Mouse (Mus musculus): ENCODE results near the gene Ppp1ca. TPM values are rescaled to one million over a fixed set of nuclear protein-coding genes. Genes with fewer than 3 reads are reported as not detected.

The Ppp1ca gene
- total and polyA plus RNA-seq, 3 experiments: 389 to 635 (median 502) TPM

DNA sequence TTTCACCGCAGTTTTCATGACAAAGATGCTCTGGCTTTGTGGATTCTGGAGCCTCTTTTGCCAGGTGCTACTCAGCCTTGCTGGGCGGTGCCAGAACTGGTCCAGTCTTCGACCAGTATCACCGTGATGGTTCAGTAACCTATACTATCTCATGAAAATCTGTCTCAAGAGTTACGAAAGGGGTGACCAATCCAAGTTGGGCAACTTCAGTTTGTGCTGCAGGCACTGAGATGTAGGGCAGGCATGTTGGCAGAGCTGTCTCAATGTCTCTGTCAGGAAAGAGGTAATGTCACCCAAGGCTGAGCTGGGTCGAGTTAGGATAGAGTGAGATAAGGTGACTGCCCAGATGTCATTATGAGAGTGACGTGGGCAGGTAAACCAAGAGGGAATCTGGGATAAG lies 11.5 kb upstream of the Ppp1ca start:
- in situ Hi-C loops (cut with MboI; ENCODE audit: low pct_ligation_motif_present, low pct_unique_long_range_greater_than_20kb, low sequenced_read_pairs) (no loop called here), dilution Hi-C loops (cut with MboI; ENCODE audit: extremely low pct_ligation_motif_present, extremely low pct_unique_long_range_greater_than_20kb, low sequenced_read_pairs) (no loop called here)
- Histone ChIP-seq H3K4me3 (replicated peaks in 1 of 3; ENCODE audit: low read depth in 2 of 3, low read length in 2 of 3, poor library complexity in 1 of 3) (no peak overlapping the region), H3K36me3 (replicated peaks in 1 of 2; ENCODE audit: control insufficient read depth in 1 of 2, insufficient read depth in 1 of 2, low read length in 1 of 2) (peaks cover 48 to 85% of the 10 kb centered on the region in 2 experiments), H3K9me3 (replicated peaks; ENCODE audit: low read length) (no peaks in the 10 kb centered on the region), H3K27ac (ENCODE audit: insufficient read depth, low read depth) (no peak overlapping the region), H3K4me1 (ENCODE audit: control insufficient read depth in 1 of 2, insufficient read depth in 2 of 2) (peaks cover 5 to 38% of the 10 kb centered on the region in 2 experiments; a peak in 3 of 4 replicates), H3K9ac (ENCODE audit: insufficient read depth, low read depth) (no peak overlapping the region), H3K4me2 (ENCODE audit: insufficient read depth, low read depth, poor library complexity, severe bottlenecking) (no peak overlapping the region), H3K27me3 (replicated peaks) (no peaks in the 10 kb centered on the region), H3K79me2 (replicated peaks; ENCODE audit: control insufficient read depth, extremely low read depth, insufficient read depth, poor library complexity, severe bottlenecking) (no peaks in the 10 kb centered on the region)
- no peak for TF ChIP-seq RCOR1 (conservative IDR thresholded peaks at IDR 0.05; ENCODE audit: low read depth, low read length)
- no peak for TF ChIP-seq TBP (conservative IDR thresholded peaks at IDR 0.05; ENCODE audit: low read depth, low read length)
- no peak for TF ChIP-seq ZKSCAN1 (IDR thresholded peaks at IDR 0.05; ENCODE audit: borderline replicate concordance, low read depth, low read length)
- TF ChIP-seq SMC3 (IDR thresholded peaks at IDR 0.05; ENCODE audit: low read depth, low read length): no peak
- TF ChIP-seq E2F4 (IDR thresholded peaks at IDR 0.05; ENCODE audit: insufficient replicate concordance, low read depth, low read length): no peak
- TF ChIP-seq JUN (IDR thresholded peaks at IDR 0.05; ENCODE audit: insufficient read depth, low read depth, low read length): no peak
- no peak for TF ChIP-seq UBTF (IDR thresholded peaks at IDR 0.05; ENCODE audit: low read depth, low read length)
- TF ChIP-seq POLR2AphosphoS2 (IDR thresholded peaks at IDR 0.05; ENCODE audit: low read depth, low read length): no peak
- no peak for TF ChIP-seq ETS1 (conservative IDR thresholded peaks at IDR 0.05; ENCODE audit: low read depth, low read length)
- no peak for TF ChIP-seq NELFE (IDR thresholded peaks at IDR 0.05; ENCODE audit: low read depth, low read length)
- TF ChIP-seq MAFK (IDR thresholded peaks at IDR 0.05; ENCODE audit: insufficient replicate concordance, low read length): no peak
- no peak for TF ChIP-seq EP300 (IDR thresholded peaks at IDR 0.05; ENCODE audit: low read length)
- TF ChIP-seq CHD2 (IDR thresholded peaks at IDR 0.05; ENCODE audit: low read length): no peak
- TF ChIP-seq NRF1 (IDR thresholded peaks at IDR 0.05; ENCODE audit: low read depth, low read length): no peak
- TF ChIP-seq MAX (IDR thresholded peaks at IDR 0.05; ENCODE audit: low read length): no peak
- TF ChIP-seq MXI1 (IDR thresholded peaks at IDR 0.05; ENCODE audit: low read depth, low read length): no peak
- DNase-seq (ENCODE audit: extremely low read depth): no peak

DNA sequence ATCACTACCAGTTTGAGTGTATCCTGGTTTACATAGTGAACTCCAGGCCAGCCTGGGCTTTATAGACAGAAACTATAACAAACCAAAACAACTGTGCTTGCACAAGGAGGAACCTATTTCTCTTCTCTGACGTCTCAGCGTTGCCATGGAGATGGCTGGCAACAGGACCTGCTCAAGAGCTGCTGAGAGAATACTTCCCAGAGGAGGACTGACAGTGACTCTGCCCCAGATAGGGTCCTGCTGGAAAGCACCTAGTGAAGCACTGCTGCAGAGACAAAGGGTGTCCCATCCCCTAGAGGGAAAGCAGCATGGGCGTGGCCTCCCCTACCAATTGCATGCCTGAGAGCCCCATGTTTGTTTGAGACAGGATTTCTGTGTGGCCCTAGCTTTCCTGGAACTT lies 10.0 kb upstream of the Ppp1ca start:
- no peak for TF ChIP-seq ZKSCAN1 (IDR thresholded peaks at IDR 0.05; ENCODE audit: borderline replicate concordance, low read depth, low read length)
- no peak for TF ChIP-seq USF2 (conservative IDR thresholded peaks at IDR 0.05; ENCODE audit: low read depth, low read length)
- TF ChIP-seq JUND (conservative IDR thresholded peaks at IDR 0.05; ENCODE audit: low read depth, low read length): no peak
- TF ChIP-seq HCFC1 (IDR thresholded peaks at IDR 0.05; ENCODE audit: low read depth, low read length): no peak
- TF ChIP-seq CHD1 (IDR thresholded peaks at IDR 0.05; ENCODE audit: low read depth, low read length): no peak
- no peak for TF ChIP-seq CHD2 (IDR thresholded peaks at IDR 0.05; ENCODE audit: low read length)
- TF ChIP-seq ZC3H11A (IDR thresholded peaks at IDR 0.05; ENCODE audit: low read depth, low read length): no peak
- TF ChIP-seq NRF1 (IDR thresholded peaks at IDR 0.05; ENCODE audit: low read depth, low read length): no peak
- no peak for TF ChIP-seq GABPA (IDR thresholded peaks at IDR 0.05; ENCODE audit: insufficient replicate concordance, low read depth, low read length)
- no peak for TF ChIP-seq MEF2A (IDR thresholded peaks at IDR 0.05; ENCODE audit: borderline replicate concordance, low read depth, low read length)
- peaks cover 9 to 53% of the 10 kb centered on the region in 2 experiments; a peak in 3 of 4 replicates for H3K4me1 ChIP-seq (ENCODE audit: control insufficient read depth in 1 of 2, insufficient read depth in 2 of 2)
- no peaks in the 10 kb centered on the region for H3K9me3 ChIP-seq (replicated peaks; ENCODE audit: low read length)
- peaks cover 63 to 90% of the 10 kb centered on the region in 2 experiments for H3K36me3 ChIP-seq (replicated peaks in 1 of 2; ENCODE audit: control insufficient read depth in 1 of 2, insufficient read depth in 1 of 2, low read length in 1 of 2)
- dilution Hi-C loops (cut with MboI; ENCODE audit: extremely low pct_ligation_motif_present, extremely low pct_unique_long_range_greater_than_20kb, low sequenced_read_pairs): no loop called here
- no peak overlapping the region for H3K9ac ChIP-seq (ENCODE audit: insufficient read depth, low read depth)
- no peak overlapping the region for H3K27ac ChIP-seq (ENCODE audit: insufficient read depth, low read depth)
- no peak overlapping the region for H3K4me3 ChIP-seq (replicated peaks in 1 of 3; ENCODE audit: low read depth in 2 of 3, low read length in 2 of 3, poor library complexity in 1 of 3)
- in situ Hi-C loops (cut with MboI; ENCODE audit: low pct_ligation_motif_present, low pct_unique_long_range_greater_than_20kb, low sequenced_read_pairs): no loop called here
- no peaks in the 10 kb centered on the region for H3K79me2 ChIP-seq (replicated peaks; ENCODE audit: control insufficient read depth, extremely low read depth, insufficient read depth, poor library complexity, severe bottlenecking)
- H3K27me3 ChIP-seq (replicated peaks): no peaks in the 10 kb centered on the region
- no peak overlapping the region for H3K4me2 ChIP-seq (ENCODE audit: insufficient read depth, low read depth, poor library complexity, severe bottlenecking)
- peak; percentile 54 for DNase-seq (ENCODE audit: extremely low read depth)

All from CH12.LX (cell line).